Mouse (Mus musculus): ENCODE measurements at regions not wholly inside any gene's neighbourhood (a gene's known extent, or its start where the extent isn't known, plus 50 kb on each side); places are given as distances from the start of the nearest gene placed in this dataset.
"Not testable (repeated sequence)": the region's sequence is repeated elsewhere in the genome, so short reads cannot be mapped to it uniquely, and the experiment has no call there.

- DNase-seq (ENCODE audit: low read depth in 2 of 2, low spot score in 2 of 2), result no peak
Observed at GRCm38 (mm10) chr16:12516834-12517685, 533.1 kb downstream of the Shisa9 start.

GRCm38 (mm10) chr16:12518264-12518663 is 534.4 kb downstream of the Shisa9 start:
- no peak for DNase-seq (ENCODE audit: low read depth in 2 of 2, low spot score in 2 of 2)

- DNase-seq (ENCODE audit: low read depth in 2 of 2, low spot score in 2 of 2), result no peak
Observed at GRCm38 (mm10) chr16:12521711-12522476, 538.0 kb downstream of the Shisa9 start.

- DNase-seq (ENCODE audit: low read depth in 2 of 2, low spot score in 2 of 2), result no peak
Observed at GRCm38 (mm10) chr16:12548462-12548861, 561.0 kb upstream of the Ercc4 start.

- DNase-seq (ENCODE audit: low read depth in 2 of 2, low spot score in 2 of 2), result no peak
Observed at GRCm38 (mm10) chr16:12588889-12589288, 520.6 kb upstream of the Ercc4 start.

- DNase-seq (ENCODE audit: low read depth in 2 of 2, low spot score in 2 of 2), result no peak
Observed at GRCm38 (mm10) chr16:12608259-12608658, 501.2 kb upstream of the Ercc4 start.

DNA sequence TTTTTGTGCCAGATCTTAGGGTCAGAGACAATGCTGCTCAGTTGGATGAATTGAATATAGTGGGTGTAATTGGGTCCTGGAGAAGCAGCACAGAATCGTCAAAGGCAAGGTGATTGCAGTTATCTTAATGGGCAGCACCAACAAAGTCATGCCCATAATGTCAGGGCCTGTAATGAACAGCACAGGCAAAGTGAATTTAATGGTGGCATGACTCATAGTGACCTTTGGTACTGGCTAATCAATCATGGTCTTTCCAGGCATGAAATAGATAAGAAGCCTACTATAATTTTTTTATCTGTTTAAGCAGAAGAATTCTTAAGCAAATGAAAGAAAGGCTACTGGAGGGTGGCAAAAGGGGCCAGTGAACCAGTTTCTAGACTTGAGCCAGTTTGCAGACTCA is 498.4 kb upstream of the Ercc4 start:
- no peak for DNase-seq (ENCODE audit: low read depth in 2 of 2, low spot score in 2 of 2)

- DNase-seq (ENCODE audit: low read depth in 2 of 2, low spot score in 2 of 2), result no peak
Observed at GRCm38 (mm10) chr16:12617781-12618180, 491.7 kb upstream of the Ercc4 start.

GRCm38 (mm10) chr16:12632533-12632932 is 477.0 kb upstream of the Ercc4 start:
- no peak for DNase-seq (ENCODE audit: low read depth in 2 of 2, low spot score in 2 of 2)

GRCm38 (mm10) chr16:12638971-12639640 is 470.4 kb upstream of the Ercc4 start:
- DNase-seq (ENCODE audit: low read depth in 2 of 2, low spot score in 2 of 2), result no peak

GRCm38 (mm10) chr16:12643053-12643452 is 466.4 kb upstream of the Ercc4 start:
- DNase-seq (ENCODE audit: low read depth in 2 of 2, low spot score in 2 of 2), result no peak

DNA sequence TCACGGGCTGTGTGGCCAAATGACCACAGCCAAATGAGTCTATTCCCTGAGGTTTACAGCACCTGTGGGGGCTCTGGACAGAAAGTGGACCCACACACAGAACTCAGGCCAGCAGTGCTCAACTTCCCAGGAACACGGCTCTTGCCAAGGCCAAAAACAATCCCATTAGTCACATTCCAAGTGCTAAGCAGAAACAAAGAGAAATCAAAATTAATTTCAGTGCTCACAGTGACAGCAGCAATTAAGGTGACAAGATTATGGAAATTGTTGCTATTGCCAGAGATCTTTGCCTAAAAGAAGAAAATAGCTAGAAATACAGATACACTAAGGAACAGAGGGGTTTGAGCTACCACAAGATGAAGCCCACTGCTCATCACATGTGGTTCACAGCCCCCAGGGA is 464.9 kb upstream of the Ercc4 start:
- no peak for DNase-seq (ENCODE audit: low read depth in 2 of 2, low spot score in 2 of 2)

DNA sequence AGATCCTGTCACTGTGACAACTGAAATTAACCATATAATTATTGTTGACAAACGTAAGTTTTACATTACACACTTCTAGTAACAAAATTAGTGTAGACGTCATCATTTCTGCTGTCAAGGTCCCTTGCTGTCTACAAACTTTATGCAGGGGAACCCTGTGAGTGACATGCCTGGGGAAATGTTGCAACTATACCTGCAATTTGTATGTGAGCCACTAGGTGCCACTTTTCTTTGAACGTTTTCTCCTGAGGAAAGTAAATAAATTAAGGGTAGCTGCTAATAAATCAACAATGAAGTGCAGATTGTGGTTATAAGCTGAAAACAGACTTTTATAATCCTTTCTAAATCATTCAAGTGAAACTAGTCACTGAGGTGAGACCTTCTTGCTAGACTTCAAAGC is 457.3 kb upstream of the Ercc4 start:
- no peak for DNase-seq (ENCODE audit: low read depth in 2 of 2, low spot score in 2 of 2)

- DNase-seq (ENCODE audit: low read depth in 2 of 2, low spot score in 2 of 2), result not testable (repeated sequence)
Observed at GRCm38 (mm10) chr16:12673656-12674055, 435.8 kb upstream of the Ercc4 start.

DNA sequence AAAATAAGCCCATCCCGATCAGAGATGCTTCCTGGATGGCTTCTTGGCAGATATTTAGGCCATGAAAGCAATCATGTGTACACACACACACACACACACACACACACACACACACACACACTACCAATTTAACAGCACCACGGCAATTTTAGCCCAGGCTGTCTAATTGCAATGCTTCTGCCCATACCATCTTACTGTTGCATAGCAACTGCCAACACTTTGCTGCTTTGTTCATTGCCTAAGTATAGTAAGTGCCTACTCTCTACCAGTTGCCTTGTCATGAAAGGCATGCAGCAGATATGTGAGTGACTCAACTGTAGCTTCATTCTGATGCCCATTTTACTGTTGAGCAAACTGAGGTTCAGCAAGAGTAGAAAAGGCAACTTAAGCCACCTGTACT is 428.0 kb upstream of the Ercc4 start:
- DNase-seq (ENCODE audit: low read depth in 2 of 2, low spot score in 2 of 2), result no peak

GRCm38 (mm10) chr16:12685816-12686215 is 423.7 kb upstream of the Ercc4 start:
- no peak for DNase-seq (ENCODE audit: low read depth in 2 of 2, low spot score in 2 of 2)

DNA sequence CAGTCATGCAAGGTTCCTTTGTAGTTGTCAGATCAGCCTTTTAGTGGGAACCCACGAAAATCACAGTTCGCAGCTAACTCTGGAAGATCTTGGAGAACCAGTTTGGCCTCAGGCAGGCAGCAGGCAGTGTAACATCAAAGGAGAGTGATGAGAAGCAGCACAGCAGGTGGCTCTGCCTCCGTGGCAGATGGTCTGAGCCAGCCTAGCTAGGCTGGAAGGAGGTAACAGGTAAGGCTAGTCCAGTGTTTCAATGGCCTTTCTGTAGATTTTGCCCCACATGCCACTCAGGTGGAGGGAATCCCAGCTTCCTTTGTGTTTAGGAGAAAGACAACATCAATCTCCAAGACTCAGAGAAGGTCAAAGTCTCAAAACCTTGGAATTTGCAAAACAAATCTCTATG is 417.7 kb upstream of the Ercc4 start:
- no peak for DNase-seq (ENCODE audit: low read depth in 2 of 2, low spot score in 2 of 2)

GRCm38 (mm10) chr16:12692739-12693292 is 416.7 kb upstream of the Ercc4 start:
- DNase-seq (ENCODE audit: low read depth in 2 of 2, low spot score in 2 of 2), result no peak

DNA sequence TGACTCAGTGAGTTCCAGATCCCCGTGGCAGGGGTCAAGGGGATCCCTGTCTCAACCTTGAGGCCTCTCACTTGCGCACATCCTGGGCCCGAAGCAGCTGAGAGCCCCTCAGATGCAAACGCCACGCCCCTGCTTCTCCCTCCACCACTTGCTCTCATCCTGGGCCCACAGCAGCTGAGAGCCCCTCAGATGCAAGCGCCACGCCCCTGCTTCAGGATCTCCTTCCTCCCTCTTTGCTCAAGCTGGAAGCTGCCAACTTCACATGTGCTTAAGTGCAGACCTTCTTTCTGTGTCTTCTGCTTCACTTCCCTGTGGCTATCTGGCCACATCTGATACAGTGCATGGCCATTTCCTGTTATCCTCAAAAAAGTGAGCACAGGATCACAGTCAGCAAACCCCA is 416.1 kb upstream of the Ercc4 start:
- DNase-seq (ENCODE audit: low read depth in 2 of 2, low spot score in 2 of 2), result no peak

DNA sequence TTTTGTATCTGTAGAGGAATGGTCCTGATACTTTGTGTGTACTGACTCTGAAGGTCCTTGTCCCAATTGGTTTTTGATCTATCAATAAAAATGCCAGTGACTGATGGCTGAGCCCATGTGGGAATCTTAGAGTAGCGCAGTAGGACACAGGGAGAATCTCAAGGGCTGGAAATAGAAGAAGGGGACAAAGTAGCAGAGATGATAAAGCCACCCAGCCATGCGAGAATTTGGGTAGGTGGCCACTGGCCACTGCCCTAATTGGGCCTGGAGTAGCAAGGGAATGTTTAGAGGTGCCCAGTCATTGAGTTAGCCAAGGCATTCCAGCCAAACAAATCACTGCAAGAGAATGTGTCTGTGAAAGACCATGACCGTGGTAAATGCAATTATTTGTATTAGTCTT is 414.8 kb upstream of the Ercc4 start:
- no peak for DNase-seq (ENCODE audit: low read depth in 2 of 2, low spot score in 2 of 2)

- DNase-seq (ENCODE audit: low read depth in 2 of 2, low spot score in 2 of 2), result no peak
Observed at GRCm38 (mm10) chr16:12696939-12697621, 412.4 kb upstream of the Ercc4 start.
